Mouse (Mus musculus): ENCODE data around the gene Npas3. TPM values are rescaled to one million over a fixed set of nuclear protein-coding genes. Genes with fewer than 3 reads are reported as not detected.
A peak's percentile ranks its signal among the peaks of the same experiment; 100 is the strongest.

The Npas3 gene
- total RNA-seq, 2 experiments from 2014 or later, result 0.22 TPM; not detected in 1

GRCm38 (mm10) chr12:53587691-53588504, 339.4 kb downstream of the Npas3 start:
- intact Hi-C loops (cut with DNase I), result no loop called here
- Histone ChIP-seq H3K4me3 (no peak overlapping the region), H3K27ac (no peak overlapping the region)
- DNase-seq, result peak; percentile 46
- no peak for TF ChIP-seq CTCF (IDR thresholded peaks at IDR 0.05)

- Histone ChIP-seq H3K4me3 (no peak overlapping the region), H3K27ac (no peak overlapping the region)
- no peak for TF ChIP-seq CTCF (IDR thresholded peaks at IDR 0.05)
- DNase-seq, result no peak
- intact Hi-C loops (cut with DNase I), result no loop called here
Measured at GRCm38 (mm10) chr12:53589446-53589961, 341.0 kb downstream of the Npas3 start.

DNA sequence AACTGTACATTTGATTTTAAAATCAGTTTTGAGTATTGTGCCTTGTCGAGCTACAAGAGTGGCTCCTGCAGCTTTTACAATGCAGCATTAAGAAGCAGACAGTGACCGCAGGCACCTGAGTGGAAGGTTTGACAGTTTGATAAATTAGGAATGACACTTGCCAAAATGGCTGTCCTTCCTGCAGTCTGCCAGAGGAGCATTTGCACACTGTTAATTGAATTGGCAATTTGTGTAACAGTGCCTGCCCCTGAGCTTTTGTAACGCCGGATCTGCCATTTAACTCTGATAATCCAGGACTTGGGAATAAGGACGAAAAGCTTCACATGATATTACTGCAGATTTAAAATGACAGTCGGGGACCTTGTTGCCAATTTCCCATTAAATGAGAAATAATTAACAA, 357.2 kb downstream of the Npas3 start:
- no peak for DNase-seq
- Histone ChIP-seq H3K4me3 (no peak overlapping the region), H3K27ac (no peak overlapping the region)
- no peak for TF ChIP-seq CTCF (IDR thresholded peaks at IDR 0.05)
- intact Hi-C loops (cut with DNase I), result no loop called here

DNA sequence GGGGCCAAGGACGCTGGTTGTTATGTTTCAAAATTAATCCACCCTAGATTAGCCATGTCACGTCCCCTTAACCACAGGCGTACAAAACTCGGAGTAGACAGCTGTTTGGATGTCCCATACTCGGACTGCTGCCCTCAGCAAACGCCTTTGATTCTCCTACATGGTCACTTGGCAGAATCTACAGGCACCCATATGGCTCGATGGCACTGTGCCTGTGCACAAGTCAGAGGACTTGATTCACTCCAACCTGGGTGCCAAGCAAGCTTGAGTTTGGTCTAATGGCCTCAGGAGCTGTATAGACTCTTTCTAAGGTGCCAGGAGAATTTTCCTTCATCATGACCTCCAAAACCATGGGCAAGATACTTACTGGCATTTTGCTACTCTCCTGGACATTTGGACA, 363.6 kb downstream of the Npas3 start:
- intact Hi-C loops (cut with DNase I), result no loop called here
- Histone ChIP-seq H3K4me3 (no peak overlapping the region), H3K27ac (no peak overlapping the region)
- TF ChIP-seq CTCF (IDR thresholded peaks at IDR 0.05), result no peak
- DNase-seq, result no peak

- no peak overlapping the region for H3K4me3 ChIP-seq
- intact Hi-C loops (cut with DNase I), result no loop called here
- TF ChIP-seq CTCF (IDR thresholded peaks at IDR 0.05), result no peak
Measured at GRCm38 (mm10) chr12:53621271-53621670, 372.8 kb downstream of the Npas3 start.

DNA sequence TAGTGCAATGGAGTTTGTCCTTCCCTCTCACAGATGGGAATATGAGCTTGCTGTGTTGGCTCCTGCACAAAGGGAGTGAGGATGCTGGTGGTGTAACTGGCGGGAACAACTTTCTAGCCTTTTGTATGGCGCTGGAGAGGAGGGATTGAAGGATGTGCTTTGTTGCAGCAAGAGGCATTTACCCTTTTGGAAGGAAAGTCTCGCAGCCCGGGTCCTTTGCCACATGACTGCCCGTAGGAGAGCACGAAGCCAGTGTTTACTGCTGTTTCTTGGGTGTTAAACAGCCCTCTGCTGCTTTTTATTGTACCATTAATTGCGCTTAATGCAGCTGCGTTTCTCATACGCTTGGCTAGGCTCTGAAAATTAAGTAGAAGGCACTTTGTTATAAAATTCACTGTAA, 375.3 kb downstream of the Npas3 start:
- no peak for TF ChIP-seq CTCF (IDR thresholded peaks at IDR 0.05)
- H3K27ac ChIP-seq, result no peak overlapping the region
- intact Hi-C loops (cut with DNase I), result no loop called here
- DNase-seq, result no peak
- H3K4me3 ChIP-seq, result no peak overlapping the region

More at GRCm38 (mm10) chr12:53621271-53621670, 372.8 kb downstream of the Npas3 start:
- no peak for DNase-seq
- no peak overlapping the region for H3K27ac ChIP-seq

DNA sequence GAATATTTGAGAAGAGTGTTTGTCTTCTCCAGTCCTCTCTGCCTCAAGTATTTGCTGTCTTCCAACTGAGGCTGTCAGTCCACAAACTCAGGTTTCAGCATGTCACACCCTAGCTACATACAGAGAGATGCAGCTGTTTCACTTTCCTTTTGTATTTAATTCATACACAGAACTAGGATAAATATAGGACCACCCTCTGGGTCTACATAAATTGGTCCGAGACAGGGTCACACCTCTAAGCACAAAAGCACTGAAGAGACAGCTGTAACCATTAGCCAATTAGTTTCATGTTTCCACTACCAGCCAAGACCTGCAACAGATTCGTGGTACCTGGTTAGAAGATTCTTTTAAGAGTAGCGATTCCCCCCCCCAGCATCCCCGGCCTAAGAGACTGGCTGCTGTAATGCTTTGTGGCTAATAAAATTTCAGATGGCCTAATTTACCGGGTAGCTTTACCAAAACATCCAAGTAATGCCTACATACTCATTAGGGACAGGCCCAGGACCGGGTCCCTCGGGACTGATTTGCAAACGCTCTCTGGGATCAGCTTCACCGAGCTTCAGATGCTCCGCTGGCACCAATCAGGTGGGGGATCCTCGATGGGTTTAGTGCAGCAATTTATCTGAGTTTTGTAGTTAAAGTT, 376.0 kb downstream of the Npas3 start:
- intact Hi-C loops (cut with DNase I), result no loop called here
- Histone ChIP-seq H3K27ac (no peak overlapping the region), H3K4me3 (no peak overlapping the region)
- no peak for TF ChIP-seq CTCF (IDR thresholded peaks at IDR 0.05)
- DNase-seq, result no peak

GRCm38 (mm10) chr12:53629483-53630120, 381.1 kb downstream of the Npas3 start:
- no peak overlapping the region for H3K27ac ChIP-seq
- no peak for TF ChIP-seq CTCF (IDR thresholded peaks at IDR 0.05)
- DNase-seq, result no peak
- intact Hi-C loops (cut with DNase I), result no loop called here
- no peak overlapping the region for H3K4me3 ChIP-seq

- DNase-seq, result no peak
- intact Hi-C loops (cut with DNase I), result no loop called here
Measured at GRCm38 (mm10) chr12:53630607-53631006, 382.1 kb downstream of the Npas3 start.

GRCm38 (mm10) chr12:53631315-53632106, 383.0 kb downstream of the Npas3 start:
- TF ChIP-seq CTCF (IDR thresholded peaks at IDR 0.05), result no peak
- no peak overlapping the region for H3K27ac ChIP-seq

More at GRCm38 (mm10) chr12:53630607-53631006, 382.1 kb downstream of the Npas3 start:
- no peak overlapping the region for H3K27ac ChIP-seq
- TF ChIP-seq CTCF (IDR thresholded peaks at IDR 0.05), result no peak
- H3K4me3 ChIP-seq, result no peak overlapping the region

GRCm38 (mm10) chr12:53638571-53638970, 390.1 kb downstream of the Npas3 start:
- no peak for DNase-seq
- intact Hi-C loops (cut with DNase I), result no loop called here
- no peak overlapping the region for H3K27ac ChIP-seq
- no peak for TF ChIP-seq CTCF (IDR thresholded peaks at IDR 0.05)
- H3K4me3 ChIP-seq, result no peak overlapping the region

More at GRCm38 (mm10) chr12:53631315-53632106, 383.0 kb downstream of the Npas3 start:
- no peak overlapping the region for H3K4me3 ChIP-seq
- no peak for DNase-seq
- intact Hi-C loops (cut with DNase I), result no loop called here

GRCm38 (mm10) chr12:53647282-53647681, 398.8 kb downstream of the Npas3 start:
- DNase-seq, result no peak

More at GRCm38 (mm10) chr12:53647282-53647681, 398.8 kb downstream of the Npas3 start:
- H3K4me3 ChIP-seq, result no peak overlapping the region
- H3K27ac ChIP-seq, result no peak overlapping the region
- TF ChIP-seq CTCF (IDR thresholded peaks at IDR 0.05), result no peak
- intact Hi-C loops (cut with DNase I), result no loop called here
